Mouse (Mus musculus): ENCODE measurements at regions not wholly inside any gene's neighbourhood (a gene's known extent, or its start where the extent isn't known, plus 50 kb on each side); places are given as distances from the start of the nearest gene placed in this dataset.
A peak's percentile ranks its signal among the peaks of the same experiment; 100 is the strongest.

- no peak for TF ChIP-seq POLR2AphosphoS2 (IDR thresholded peaks at IDR 0.05; ENCODE audit: low read length)
Measured at GRCm38 (mm10) chr5:64586316-64586715, 216.9 kb upstream of the Klf3 start (continued).

- Histone ChIP-seq H3K9ac (ENCODE audit: control insufficient read depth, low read depth, low read length, poor library complexity, severe bottlenecking) (no peak overlapping the region), H3K79me2 (ENCODE audit: control insufficient read depth, insufficient read depth, low read length, poor library complexity) (no peaks in the 10 kb centered on the region), H3K4me3 (ENCODE audit: control insufficient read depth in 1 of 2, insufficient read depth in 1 of 2, low read depth in 2 of 2, low read length in 2 of 2) (no peak overlapping the region), H3K27ac (ENCODE audit: control insufficient read depth, low read depth, low read length) (peak overlapping the region; percentile 99; the same call in 1 of the 2 replicates), H3K36me3 (ENCODE audit: control insufficient read depth in 1 of 2, insufficient read depth in 2 of 2, low read length in 2 of 2) (peaks cover 0 to 40% of the 10 kb centered on the region in 2 experiments; a peak in 2 of 4 replicates), H3K9me3 (replicated peaks; ENCODE audit: insufficient read depth, low read length) (no peaks in the 10 kb centered on the region), H3K4me1 (ENCODE audit: control insufficient read depth in 1 of 2, insufficient read depth in 2 of 2, low read length in 2 of 2) (peaks cover 28 to 35% of the 10 kb centered on the region in 2 experiments), H3K27me3 (ENCODE audit: control insufficient read depth in 1 of 2, insufficient read depth in 2 of 2, low read length in 2 of 2) (no peaks in the 10 kb centered on the region)
- no peak for TF ChIP-seq TBP (IDR thresholded peaks at IDR 0.05; ENCODE audit: low read depth, low read length)
- TF ChIP-seq MAFK (IDR thresholded peaks at IDR 0.05; ENCODE audit: borderline replicate concordance, low read depth, low read length), result no peak
- TF ChIP-seq POLR2AphosphoS2 (IDR thresholded peaks at IDR 0.05; ENCODE audit: low read length), result no peak
- no peak for TF ChIP-seq CHD1 (IDR thresholded peaks at IDR 0.05; ENCODE audit: low read depth, low read length)
- no peak for TF ChIP-seq SIN3A (IDR thresholded peaks at IDR 0.05; ENCODE audit: low read length)
- no peak for TF ChIP-seq E2F4 (IDR thresholded peaks at IDR 0.05; ENCODE audit: borderline replicate concordance, low read depth, low read length)
- peak; percentile 64 for TF ChIP-seq SMC3 (IDR thresholded peaks at IDR 0.05; ENCODE audit: low read depth, low read length)
- TF ChIP-seq KAT2A (conservative IDR thresholded peaks at IDR 0.05; ENCODE audit: low read depth, low read length), result no peak
- TF ChIP-seq CTCF (IDR thresholded peaks at IDR 0.05 in 2 of 3, conservative IDR thresholded peaks at IDR 0.05 in 1 of 3; ENCODE audit: control insufficient read depth in 1 of 3, insufficient read depth in 1 of 3, low read depth in 2 of 3, low read length in 3 of 3, poor library complexity in 1 of 3, severe bottlenecking in 1 of 3), result peak in 2 of 3 experiments; percentile 15 to 49; a peak in 2 of 6 replicates
- peak; percentile 67 for TF ChIP-seq ZC3H11A (IDR thresholded peaks at IDR 0.05; ENCODE audit: low read depth, low read length)
- TF ChIP-seq ZKSCAN1 (IDR thresholded peaks at IDR 0.05; ENCODE audit: low read depth, low read length), result no peak
- no peak for TF ChIP-seq GATA1 (IDR thresholded peaks at IDR 0.05; ENCODE audit: low read depth, low read length)
- 0 out of 2 replicates have a peak, but pooled peaks have one; percentile 34 for TF ChIP-seq MYC (IDR thresholded peaks at IDR 0.05; ENCODE audit: low read depth, low read length)
- no peak for TF ChIP-seq EP300 (IDR thresholded peaks at IDR 0.05; ENCODE audit: low read depth in 1 of 2, low read length in 2 of 2)
- no peak for TF ChIP-seq JUND (IDR thresholded peaks at IDR 0.05; ENCODE audit: low read depth, low read length)
- TF ChIP-seq RAD21 (IDR thresholded peaks at IDR 0.05; ENCODE audit: low read depth, low read length), result peak; percentile 64
- TF ChIP-seq TAL1 (IDR thresholded peaks at IDR 0.05; ENCODE audit: low read length), result no peak
- peak; percentile 68 for DNase-seq (ENCODE audit: low read depth, low spot score)
Measured at GRCm38 (mm10) chr5:64586933-64587332, 216.3 kb upstream of the Klf3 start.

- Histone ChIP-seq H3K9ac (ENCODE audit: control insufficient read depth, low read depth, low read length, poor library complexity, severe bottlenecking) (peak overlapping the region; percentile 64), H3K79me2 (ENCODE audit: control insufficient read depth, insufficient read depth, low read length, poor library complexity) (no peaks in the 10 kb centered on the region), H3K9me3 (replicated peaks; ENCODE audit: insufficient read depth, low read length) (no peaks in the 10 kb centered on the region), H3K4me1 (ENCODE audit: control insufficient read depth in 1 of 2, insufficient read depth in 2 of 2, low read length in 2 of 2) (peaks cover 32 to 43% of the 10 kb centered on the region in 2 experiments), H3K36me3 (ENCODE audit: control insufficient read depth in 1 of 2, insufficient read depth in 2 of 2, low read length in 2 of 2) (peaks cover 0 to 51% of the 10 kb centered on the region in 2 experiments; a peak in 2 of 4 replicates), H3K27me3 (ENCODE audit: control insufficient read depth in 1 of 2, insufficient read depth in 2 of 2, low read length in 2 of 2) (no peaks in the 10 kb centered on the region), H3K27ac (ENCODE audit: control insufficient read depth, low read depth, low read length) (peak overlapping the region; percentile 99), H3K4me3 (ENCODE audit: control insufficient read depth in 1 of 2, insufficient read depth in 1 of 2, low read depth in 2 of 2, low read length in 2 of 2) (no peak overlapping the region)
- DNase-seq (ENCODE audit: low read depth, low spot score), result peak; percentile 90
- TF ChIP-seq POLR2A (IDR thresholded peaks at IDR 0.05; ENCODE audit: control insufficient read depth in 1 of 2, insufficient read depth in 1 of 2, low read depth in 1 of 2, low read length in 2 of 2, poor library complexity in 1 of 2), result peak in 1 of 2 experiments; percentile 55; a peak in 2 of 4 replicates
- no peak for TF ChIP-seq ZKSCAN1 (IDR thresholded peaks at IDR 0.05; ENCODE audit: low read depth, low read length)
- TF ChIP-seq MAZ (IDR thresholded peaks at IDR 0.05; ENCODE audit: low read depth, low read length), result no peak
- peak; percentile 93 for TF ChIP-seq SIN3A (IDR thresholded peaks at IDR 0.05; ENCODE audit: low read length)
- peak; percentile 98 for TF ChIP-seq TCF12 (IDR thresholded peaks at IDR 0.05; ENCODE audit: low read depth, low read length)
- peak; percentile 24; the same call in 1 of the 2 replicates for TF ChIP-seq ZMIZ1 (IDR thresholded peaks at IDR 0.05; ENCODE audit: low read depth, low read length)
- TF ChIP-seq TBP (IDR thresholded peaks at IDR 0.05; ENCODE audit: low read depth, low read length), result peak; percentile 75
- TF ChIP-seq CHD1 (IDR thresholded peaks at IDR 0.05; ENCODE audit: low read depth, low read length), result no peak
- peak; percentile 95 for TF ChIP-seq GATA1 (IDR thresholded peaks at IDR 0.05; ENCODE audit: low read depth, low read length)
- TF ChIP-seq TAL1 (IDR thresholded peaks at IDR 0.05; ENCODE audit: low read length), result peak; percentile 98
- TF ChIP-seq GABPA (IDR thresholded peaks at IDR 0.05; ENCODE audit: low read depth, low read length), result no peak
- TF ChIP-seq ZNF384 (IDR thresholded peaks at IDR 0.05; ENCODE audit: low read depth, low read length), result no peak
- no peak for TF ChIP-seq USF1 (IDR thresholded peaks at IDR 0.05; ENCODE audit: low read depth, low read length)
- 0 out of 2 replicates have a peak, but pooled peaks have one; percentile 8 for TF ChIP-seq MXI1 (IDR thresholded peaks at IDR 0.05; ENCODE audit: low read depth, low read length)
- peak; percentile 96 to 100 for TF ChIP-seq EP300 (IDR thresholded peaks at IDR 0.05; ENCODE audit: low read depth in 1 of 2, low read length in 2 of 2)
- 0 out of 2 replicates have a peak, but pooled peaks have one; percentile 3 for TF ChIP-seq SMC3 (IDR thresholded peaks at IDR 0.05; ENCODE audit: low read depth, low read length)
- TF ChIP-seq CHD2 (IDR thresholded peaks at IDR 0.05; ENCODE audit: low read length), result no peak
- no peak for TF ChIP-seq KAT2A (conservative IDR thresholded peaks at IDR 0.05; ENCODE audit: low read depth, low read length)
- 0 out of 2 replicates have a peak, but pooled peaks have one; percentile 27 for TF ChIP-seq MAX (IDR thresholded peaks at IDR 0.05; ENCODE audit: low read length)
Measured at GRCm38 (mm10) chr5:64587895-64588738, 215.1 kb upstream of the Klf3 start.

Measured in MEL (cell line).